Mouse (Mus musculus) CD4-positive helper T cell, adult 2 months (primary cell): ENCODE measurements around the gene Efcab2.

Experiments used
- DNase-seq: peaks from one replicate; pipeline ENCODE4 v3.0.0-alpha.2; 2012; ENCODE audit warnings: low read depth, missing footprints, low spot score

Gene Efcab2

DNA sequence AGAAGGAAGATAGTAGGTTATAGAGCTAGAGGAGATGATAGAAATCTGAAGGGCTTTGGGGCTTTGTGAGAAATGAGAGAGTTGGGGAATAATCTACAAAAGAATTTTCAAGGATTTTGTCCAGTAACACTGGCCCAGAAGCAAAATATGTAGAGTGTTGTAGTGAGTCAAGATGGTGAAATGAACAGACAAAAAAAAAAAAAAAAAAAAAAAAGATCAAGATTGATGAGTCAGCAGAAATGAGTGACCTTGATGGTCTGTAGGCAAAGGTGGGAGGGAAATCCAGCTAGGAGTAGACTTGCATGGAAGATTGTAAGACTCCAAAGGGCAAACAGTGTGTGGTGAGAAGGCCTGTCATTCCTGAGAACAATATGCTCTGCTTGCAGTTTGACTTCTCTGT lies 78.0 kb downstream of the Efcab2 start:
- no peak for DNase-seq

- no peak for DNase-seq
Observed at GRCm38 (mm10) chr1:178485138-178485867, 79.4 kb downstream of the Efcab2 start.

DNA sequence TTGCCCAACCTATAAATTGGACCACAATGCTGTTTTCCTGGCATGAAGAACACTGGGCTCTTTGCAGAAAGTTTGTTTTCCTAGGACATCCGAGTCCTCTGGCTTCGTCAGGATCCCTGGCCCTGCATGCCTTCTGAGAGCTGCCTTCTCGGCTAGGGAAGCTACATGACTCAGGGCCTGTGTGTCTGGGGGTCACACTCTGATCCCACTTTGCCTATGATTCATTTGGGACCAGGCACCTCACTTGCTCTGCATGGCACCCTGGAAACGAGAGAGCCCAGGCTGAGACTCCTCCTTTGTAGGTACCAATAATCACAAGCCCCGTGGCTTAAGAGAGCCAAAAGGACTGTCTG lies 80.0 kb downstream of the Efcab2 start:
- DNase-seq, result no peak

GRCm38 (mm10) chr1:178486828-178487227 lies 80.9 kb downstream of the Efcab2 start:
- DNase-seq, result no peak

DNA sequence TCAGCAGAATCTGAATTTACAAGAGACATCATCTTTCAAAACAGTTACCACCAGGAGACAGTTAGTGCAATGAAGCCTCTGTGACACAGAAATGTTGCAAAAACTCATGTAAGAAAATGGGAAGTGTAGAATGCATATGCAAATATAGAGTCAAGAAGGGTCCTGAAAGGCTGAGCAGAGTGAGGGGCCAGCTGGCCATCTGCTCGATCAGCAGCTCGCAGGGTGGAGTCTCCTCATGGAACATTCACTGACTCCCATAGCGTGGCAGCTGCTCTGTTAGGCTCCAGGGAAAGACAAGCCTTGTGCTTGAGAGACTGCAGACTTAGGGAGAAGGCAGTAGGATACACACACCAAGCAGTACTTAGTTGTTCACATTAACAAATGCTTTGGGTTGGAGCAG lies 83.2 kb downstream of the Efcab2 start:
- DNase-seq, result no peak

GRCm38 (mm10) chr1:178491733-178492132 lies 85.8 kb downstream of the Efcab2 start:
- no peak for DNase-seq

DNA sequence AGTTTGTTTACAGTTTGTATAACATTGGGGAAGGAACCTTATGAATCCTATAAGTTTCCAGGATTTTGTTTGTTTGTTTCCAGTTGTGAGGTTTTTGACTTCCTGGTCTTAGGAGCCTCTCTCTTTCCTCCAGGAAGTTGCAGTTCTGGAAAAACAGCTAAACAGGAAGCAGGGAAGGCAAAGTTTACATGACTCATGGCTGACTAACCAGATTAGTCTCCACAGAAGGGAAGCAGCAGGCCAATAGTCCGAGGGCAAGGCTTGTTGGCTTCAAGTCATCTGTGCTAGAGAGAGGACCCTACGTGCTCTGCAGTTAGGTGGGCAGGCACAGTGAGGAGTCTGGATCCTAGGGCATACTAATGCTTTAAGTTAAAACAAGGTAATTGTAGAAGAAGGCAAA lies 86.6 kb downstream of the Efcab2 start:
- DNase-seq, result no peak

DNA sequence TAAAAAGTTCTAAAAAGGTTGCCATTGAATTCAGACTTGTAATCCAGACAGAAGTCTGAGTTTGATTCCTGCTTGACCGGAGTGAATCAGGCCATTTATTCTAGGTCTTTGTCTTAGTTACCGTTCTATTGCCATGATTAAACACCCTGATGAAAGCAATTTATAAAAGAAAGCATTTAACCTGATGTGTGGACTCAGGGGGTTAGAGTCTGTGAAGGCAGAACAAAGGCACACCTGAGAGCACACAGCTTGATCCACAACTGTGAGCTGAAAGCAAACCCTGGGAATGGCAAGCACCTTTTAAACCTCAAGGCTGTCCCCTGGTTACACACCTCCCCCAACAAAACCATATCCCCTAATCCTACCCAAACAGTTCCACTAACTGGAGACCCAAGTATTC lies 90.3 kb downstream of the Efcab2 start:
- no peak for DNase-seq

DNA sequence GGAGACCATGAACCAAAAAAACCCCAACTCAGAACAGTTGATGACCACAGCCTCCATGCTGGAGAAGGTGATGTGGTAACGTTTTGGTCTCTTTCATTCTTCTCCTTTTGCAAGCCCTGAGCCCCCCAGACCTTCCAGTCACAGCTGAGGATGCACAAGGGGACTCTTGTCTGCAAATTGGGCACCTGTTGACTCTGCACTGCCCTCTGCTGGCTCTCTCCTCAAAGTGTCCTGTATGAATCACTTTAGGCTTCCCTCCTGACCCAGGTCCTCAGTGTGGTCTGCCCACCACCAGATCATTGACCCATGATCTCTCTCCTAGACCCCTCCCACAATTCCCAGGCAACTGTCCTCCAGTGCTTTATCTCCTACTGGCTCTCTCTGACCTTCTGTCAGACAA lies 91.0 kb downstream of the Efcab2 start:
- DNase-seq, result peak; percentile 16

DNA sequence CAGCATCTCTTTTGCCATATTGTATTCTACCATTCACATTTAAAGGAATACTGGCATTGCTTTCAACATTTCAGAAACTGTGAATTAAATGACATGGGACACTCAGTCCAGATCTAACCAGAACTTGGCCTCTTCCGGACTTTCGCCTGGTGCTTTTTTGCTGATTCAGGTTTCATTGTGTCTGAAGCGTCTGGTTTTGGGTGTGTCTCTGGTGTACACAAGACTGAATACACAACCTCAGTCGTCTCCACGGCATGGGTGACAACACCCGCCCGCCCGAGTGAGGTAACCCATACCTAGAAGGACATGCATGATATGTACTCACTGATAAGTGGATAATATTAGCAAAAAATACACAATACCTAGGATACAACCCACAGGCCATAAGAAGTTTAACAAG lies 101.1 kb downstream of the Efcab2 start:
- no peak for DNase-seq

DNA sequence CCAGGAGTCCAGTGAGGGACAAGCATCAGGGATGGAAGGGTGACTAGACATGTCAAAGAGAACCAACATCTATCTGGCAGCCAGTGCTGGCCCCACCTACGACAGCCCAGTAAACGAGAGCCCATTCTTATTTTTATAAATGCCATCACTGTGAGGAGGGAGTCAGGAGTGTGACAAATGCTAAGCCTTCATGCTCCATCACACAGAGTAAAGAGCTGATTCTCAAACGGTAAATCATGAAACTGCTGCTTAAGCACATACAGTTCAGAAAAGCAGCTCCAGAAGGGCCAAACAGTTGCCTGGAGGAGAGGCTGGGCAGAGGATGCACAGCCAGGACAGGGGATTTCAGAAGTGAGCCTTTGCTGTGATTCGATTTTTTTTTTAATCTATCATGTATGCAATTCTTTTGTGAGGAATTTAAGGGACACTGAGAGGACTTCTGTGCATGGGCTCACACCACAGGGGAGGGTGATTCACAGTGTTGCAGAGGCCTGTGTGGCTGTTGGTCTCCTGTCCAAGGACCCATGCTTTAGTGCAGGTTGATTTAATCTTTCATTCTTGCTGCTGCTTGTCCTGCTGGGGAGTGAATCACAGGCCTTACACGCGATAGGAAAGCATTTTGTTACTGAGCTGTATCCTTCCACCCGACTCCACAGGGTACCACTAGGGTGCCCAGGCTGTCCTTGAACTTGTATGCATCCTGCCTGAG lies 106.6 kb downstream of the Efcab2 start:
- no peak for DNase-seq

DNA sequence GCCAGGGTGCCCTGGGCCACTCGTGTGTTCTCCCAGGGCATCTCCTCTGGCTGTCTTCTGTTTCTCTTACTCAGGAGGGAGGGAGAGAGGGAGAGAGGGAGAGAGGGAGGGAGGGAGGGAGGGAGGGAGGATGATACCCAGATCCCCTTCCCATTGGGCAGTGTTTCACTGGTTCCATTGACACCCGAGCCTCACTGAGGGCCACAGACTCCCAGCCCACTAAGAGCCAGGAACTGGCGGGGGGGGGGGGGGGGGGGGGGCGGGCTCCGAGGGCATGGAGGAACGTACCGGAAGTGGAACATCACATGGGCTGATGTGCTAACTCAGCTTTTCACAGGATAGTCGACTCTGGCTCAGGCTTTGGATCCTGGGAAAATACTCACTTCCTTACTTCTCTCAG lies 108.1 kb downstream of the Efcab2 start:
- no peak for DNase-seq

DNA sequence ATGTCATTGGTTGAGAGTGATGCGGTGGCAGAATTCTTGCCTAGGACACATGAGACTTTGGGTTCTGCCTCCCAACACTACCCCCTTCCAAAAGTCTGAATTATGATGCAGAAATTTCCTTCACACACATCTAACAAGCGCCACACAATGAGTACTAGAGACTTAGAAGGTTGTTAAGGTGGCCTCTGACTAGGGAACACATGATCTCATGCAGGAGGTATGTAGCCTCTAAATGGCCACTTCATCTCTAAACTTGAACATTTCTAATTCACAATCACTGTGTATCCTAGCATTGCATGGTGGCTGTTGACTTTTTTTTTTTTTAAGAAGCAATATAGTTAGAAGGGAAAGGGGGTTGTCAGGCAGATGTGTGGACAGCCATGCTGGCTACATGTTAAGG lies 110.0 kb downstream of the Efcab2 start:
- no peak for DNase-seq

DNA sequence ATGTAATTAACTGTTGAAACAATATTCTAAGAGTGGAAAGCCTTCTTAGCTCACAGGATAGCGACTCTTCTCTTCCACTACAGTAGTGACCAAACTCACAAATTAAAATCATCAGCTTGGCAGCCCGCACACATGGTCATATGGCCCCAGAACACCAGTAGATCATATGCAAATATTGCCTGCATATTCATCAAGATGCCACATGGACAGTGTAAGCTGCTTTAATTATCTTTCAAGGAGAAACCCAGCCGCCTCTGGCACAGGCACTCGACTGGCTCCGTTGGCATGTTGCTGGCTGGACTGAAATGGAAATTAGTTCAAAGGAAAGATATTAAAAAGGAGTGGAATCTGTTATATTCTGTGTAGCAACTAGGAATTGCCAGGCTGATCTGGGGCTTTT lies 116.5 kb downstream of the Efcab2 start:
- DNase-seq, result no peak

DNA sequence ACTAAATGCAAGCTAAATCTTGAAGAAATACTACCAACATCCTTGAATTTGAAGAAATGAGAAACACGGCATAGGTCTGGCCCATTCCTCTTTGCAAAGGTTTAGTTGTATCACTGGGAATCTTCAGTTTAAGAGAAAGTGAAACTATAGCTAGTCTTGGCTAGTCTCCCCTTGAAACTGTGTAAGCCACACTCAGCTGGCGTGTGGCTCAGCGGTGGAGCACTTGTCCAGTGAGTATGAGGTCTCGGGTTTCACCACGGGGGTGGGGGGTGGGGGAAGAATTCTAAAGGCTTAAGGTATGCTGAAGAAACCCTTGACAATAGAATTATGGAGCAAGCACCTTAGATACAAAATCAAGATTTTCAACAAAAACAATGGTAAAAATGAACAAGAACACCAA lies 117.3 kb downstream of the Efcab2 start:
- no peak for DNase-seq

- DNase-seq, result peak; percentile 75
Observed at GRCm38 (mm10) chr1:178527185-178527546, 121.3 kb downstream of the Efcab2 start.

DNA sequence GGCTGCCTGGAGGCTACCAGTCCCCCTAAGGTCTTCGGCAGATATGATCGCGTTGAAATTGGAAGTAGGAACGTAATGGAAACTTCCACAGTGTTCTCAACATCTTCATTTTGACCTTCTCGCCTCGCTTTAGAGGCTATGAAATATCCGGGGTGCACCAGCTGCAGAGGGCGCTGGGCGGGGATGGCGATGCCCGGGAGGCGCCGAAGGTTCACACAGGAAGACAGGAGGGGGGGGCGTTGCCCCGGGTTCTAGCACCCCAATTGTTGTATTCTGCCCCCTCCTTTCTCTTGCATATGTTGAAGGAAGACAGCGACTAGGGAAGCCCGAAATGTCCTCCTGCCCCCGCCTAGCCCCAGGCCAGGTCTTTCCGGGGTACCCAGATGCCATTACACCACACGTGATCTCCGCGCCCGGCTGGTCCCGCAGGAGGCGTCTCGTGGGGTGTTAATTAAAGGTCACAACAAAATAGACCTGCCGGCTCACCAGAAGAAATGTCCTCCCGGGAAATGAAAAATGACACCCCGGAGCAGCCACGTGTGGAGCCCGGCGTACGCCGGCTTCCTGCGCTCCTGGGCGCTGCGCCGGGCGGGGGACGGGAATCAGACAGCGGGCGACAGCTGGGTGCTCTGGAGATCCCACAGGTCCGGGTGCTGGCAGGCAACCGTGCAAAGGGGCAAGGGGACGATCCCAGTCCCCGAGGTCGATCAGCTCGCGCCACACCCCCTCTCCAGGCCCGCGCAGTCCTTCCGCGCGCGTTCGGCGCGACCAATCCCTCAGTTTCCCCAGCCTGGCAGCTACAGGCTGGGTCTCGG lies 121.9 kb downstream of the Efcab2 start:
- peak; percentile 54 for DNase-seq

GRCm38 (mm10) chr1:178528431-178529351 lies 122.8 kb downstream of the Efcab2 start, which contains the start of gene Kif26b:
Kif26b (plus strand) TSS chr1:178529125.
- peak; percentile 33 for DNase-seq

DNA sequence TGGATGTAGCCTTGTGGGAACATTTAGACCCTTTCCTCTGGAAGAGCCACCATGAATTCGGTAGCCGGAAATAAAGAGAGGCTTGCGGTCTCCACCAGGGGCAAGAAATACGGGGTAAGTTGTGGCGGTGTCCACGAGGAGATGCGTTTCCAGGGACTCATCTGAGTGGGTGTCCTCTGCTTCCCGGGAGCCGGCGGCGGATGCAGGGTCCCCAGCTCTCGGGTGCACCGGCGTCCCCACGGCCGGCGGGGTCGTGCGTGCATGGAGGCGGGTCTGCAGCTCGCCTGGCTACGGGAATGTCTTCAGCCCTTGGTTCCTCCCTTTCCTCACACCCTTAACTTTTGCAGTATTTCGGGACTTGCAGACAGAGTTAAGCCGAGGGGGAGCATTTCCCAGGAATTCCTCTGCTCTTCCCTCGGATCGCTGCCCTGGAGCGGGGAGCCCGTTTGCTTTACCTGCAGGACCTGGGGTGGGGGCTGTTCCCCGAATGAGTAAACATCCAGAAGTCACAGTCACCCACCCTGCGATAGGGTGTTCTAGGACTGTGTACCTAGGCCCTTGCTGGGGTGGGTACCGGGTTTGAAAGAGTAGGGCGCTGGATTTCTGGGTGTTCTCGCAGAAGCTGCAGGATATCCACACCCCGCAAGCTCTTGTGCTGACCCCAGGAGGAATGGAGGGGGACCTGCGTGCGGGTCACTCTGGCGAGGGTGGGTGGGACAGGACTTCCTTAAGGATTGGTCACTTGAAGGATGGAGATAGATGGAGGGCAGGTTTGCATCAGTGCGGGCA lies 123.8 kb downstream of the Efcab2 start:
- peak; percentile 5 for DNase-seq

DNA sequence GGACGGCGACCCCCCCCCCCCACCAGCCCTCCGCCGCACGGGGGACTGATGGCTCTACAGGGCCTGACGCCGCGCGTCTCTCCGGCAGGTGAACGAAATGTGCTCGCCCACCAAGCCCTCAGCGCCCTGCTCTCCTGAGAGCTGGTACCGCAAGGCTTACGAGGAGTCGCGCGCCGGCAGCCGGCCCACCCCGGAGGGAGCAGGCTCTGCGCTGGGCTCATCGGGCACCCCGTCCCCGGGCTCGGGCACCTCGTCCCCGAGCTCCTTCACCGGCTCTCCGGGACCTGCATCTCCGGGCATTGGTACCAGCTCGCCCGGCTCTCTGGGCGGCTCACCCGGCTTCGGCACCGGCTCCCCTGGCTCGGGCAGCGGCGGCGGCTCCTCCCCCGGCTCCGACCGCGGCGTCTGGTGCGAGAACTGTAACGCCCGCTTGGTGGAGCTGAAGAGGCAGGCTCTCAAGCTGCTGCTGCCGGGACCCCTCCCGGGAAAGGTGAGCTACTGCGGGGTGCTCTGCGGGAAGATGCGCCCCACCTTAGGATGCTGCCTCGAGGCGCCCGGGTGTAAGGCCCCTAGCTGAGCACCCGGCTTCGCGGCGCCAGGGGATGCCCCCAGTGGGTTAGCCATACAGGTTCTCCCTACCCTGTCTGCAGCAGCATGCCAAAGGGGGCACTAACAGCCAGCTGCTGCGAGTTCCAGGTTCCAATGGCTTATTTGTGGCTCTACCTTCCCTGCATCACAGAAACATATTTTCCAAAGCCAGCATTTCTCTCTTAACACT lies 124.6 kb downstream of the Efcab2 start:
- DNase-seq, result peak; percentile 50
